Comparison of ENCODE assay signal across 22 mouse cellular contexts in genomic region chr12:95171051-95171450, GRCm38 (mm10).
DNase-seq lines count a peak whose midpoint lies in the region; ATAC-seq and TF ChIP-seq lines count a peak whose summit lies in the region.
"Had no signal": no experiment of that assay in that cellular context is flagged by ENCODE, and none has a peak within 500 bp of the region (broad histone marks: within the 10 kb centered on the region; RNA-seq: fewer than 3 reads in every experiment).

No protein-coding gene starts in this region.

- peak; percentile 78 for ATAC-seq in forebrain, postnatal 0 days
- ATAC-seq: inflammation-experienced regulatory T-cells, adult 6 months had no signal

- H3K27me3 ChIP-seq in forebrain, postnatal 0 days (ENCODE audit: insufficient read depth, low read length) = no peaks in the 10 kb centered on the region
- H3K27me3 ChIP-seq in forebrain, embryonic 10.5 days (ENCODE audit: poor library complexity, severe bottlenecking) = no peaks in the 10 kb centered on the region
- H3K27me3 ChIP-seq: embryonic facial prominence, embryonic 12.5 days; hindbrain, embryonic 12.5 days; midbrain, embryonic 12.5 days; neural tube, embryonic 13.5 days had no signal

- no peak for TF ChIP-seq CTCF in forebrain, postnatal 0 days (IDR thresholded peaks at IDR 0.05; ENCODE audit: low read depth)
- TF ChIP-seq CTCF in brain, embryonic 14.5 days (IDR thresholded peaks at IDR 0.05; ENCODE audit: borderline replicate concordance, extremely low read depth, insufficient read depth, insufficient read length) = no peak
- TF ChIP-seq CTCF in layer of hippocampus, adult 2 months (conservative IDR thresholded peaks at IDR 0.05) = no peak

- no peak overlapping the region for H3K4me2 ChIP-seq in forebrain, postnatal 0 days (ENCODE audit: low read depth)
- H3K4me2 ChIP-seq: embryonic facial prominence, embryonic 12.5 days; hindbrain, embryonic 12.5 days; liver, embryonic 11.5 days; lung, embryonic 14.5 days; midbrain, embryonic 12.5 days; neural tube, embryonic 13.5 days had no signal

- DNase-seq in forebrain, postnatal 0 days = peak; percentile 72
- no peak for DNase-seq in forebrain, embryonic 10.5 days (ENCODE audit: extremely low spot score, low spot score)
- peak; percentile 66 for DNase-seq in brain, embryonic 14.5 days (ENCODE audit: low read depth)
- DNase-seq in layer of hippocampus, adult 2 months (ENCODE audit: low spot score in 2 of 2) = peak; percentile 62 to 69
- peak; percentile 22 to 50 for DNase-seq in right cerebral cortex, postnatal 10 days (ENCODE audit: low spot score in 2 of 2)
- DNase-seq in gastrocnemius, postnatal 36 days = no peak
- DNase-seq in heart, postnatal 14 days = no peak
- DNase-seq: adrenal gland, postnatal 10 days; cerebellum, adult 8-10 months; gastrocnemius, postnatal 25 days; kidney, postnatal 4 days; lung, postnatal 4 days; spleen, adult 18-20 months; thymus, postnatal 14 days had no signal

- no peak overlapping the region for H3K9ac ChIP-seq in forebrain, postnatal 0 days
- H3K9ac ChIP-seq: embryonic facial prominence, embryonic 12.5 days; hindbrain, embryonic 12.5 days; lung, embryonic 14.5 days; midbrain, embryonic 12.5 days; neural tube, embryonic 13.5 days had no signal

- intact Hi-C loops in gastrocnemius, postnatal 36 days (cut with DNase I) = no loop called here
- intact Hi-C loops in heart, postnatal 14 days (cut with DNase I) = no loop called here

- WGBS in forebrain, postnatal 0 days = 50% methylated on average over 2 of the region's 2 CpGs
- 78% methylated on average over 2 of the region's 2 CpGs for WGBS in forebrain, embryonic 10.5 days

- TF ChIP-seq POLR2A in brain, embryonic 14.5 days (IDR thresholded peaks at IDR 0.05; ENCODE audit: borderline replicate concordance, extremely low read depth, insufficient read depth, insufficient read length, poor library complexity, severe bottlenecking) = no peak

- no peaks in the 10 kb centered on the region for H3K9me3 ChIP-seq in forebrain, postnatal 0 days (ENCODE audit: low read length)
- no peaks in the 10 kb centered on the region for H3K9me3 ChIP-seq in forebrain, embryonic 10.5 days
- H3K9me3 ChIP-seq: embryonic facial prominence, embryonic 12.5 days; hindbrain, embryonic 12.5 days; limb, embryonic 10.5 days; midbrain, embryonic 12.5 days; neural tube, embryonic 13.5 days had no signal

- no peak overlapping the region for H3K27ac ChIP-seq in forebrain, postnatal 0 days (ENCODE audit: low read depth, low read length)
- no peak overlapping the region for H3K27ac ChIP-seq in forebrain, embryonic 10.5 days
- H3K27ac ChIP-seq in layer of hippocampus, adult 2 months = 0 out of 2 replicates have a peak overlapping the region, but pooled peaks have one; percentile 5
- H3K27ac ChIP-seq: embryonic facial prominence, embryonic 12.5 days; hindbrain, embryonic 12.5 days; limb, embryonic 10.5 days; midbrain, embryonic 12.5 days; neural tube, embryonic 13.5 days had no signal

- no peaks in the 10 kb centered on the region for H3K4me1 ChIP-seq in forebrain, postnatal 0 days (ENCODE audit: insufficient read depth)
- no peaks in the 10 kb centered on the region for H3K4me1 ChIP-seq in forebrain, embryonic 10.5 days
- H3K4me1 ChIP-seq: embryonic facial prominence, embryonic 12.5 days; hindbrain, embryonic 12.5 days; limb, embryonic 10.5 days; midbrain, embryonic 12.5 days; neural tube, embryonic 13.5 days had no signal

- no peaks in the 10 kb centered on the region for H3K36me3 ChIP-seq in forebrain, postnatal 0 days (ENCODE audit: insufficient read depth)
- H3K36me3 ChIP-seq in forebrain, embryonic 10.5 days (replicated peaks) = no peaks in the 10 kb centered on the region
- H3K36me3 ChIP-seq: embryonic facial prominence, embryonic 12.5 days; hindbrain, embryonic 12.5 days; limb, embryonic 10.5 days; midbrain, embryonic 12.5 days; neural tube, embryonic 13.5 days had no signal

- no peak overlapping the region for H3K4me3 ChIP-seq in forebrain, postnatal 0 days (ENCODE audit: low read depth, low read length)
- no peak overlapping the region for H3K4me3 ChIP-seq in forebrain, embryonic 10.5 days
- H3K4me3 ChIP-seq in layer of hippocampus, adult 2 months = no peak overlapping the region
- H3K4me3 ChIP-seq: embryonic facial prominence, embryonic 12.5 days; hindbrain, embryonic 12.5 days; limb, embryonic 10.5 days; midbrain, embryonic 12.5 days; neural tube, embryonic 13.5 days had no signal

Comparison
In these comparisons a context has a peak if more than half of its experiments do, and no peak if none do; other contexts are left out.
1. DNase-seq: peak in forebrain, postnatal 0 days (single experiment), brain, embryonic 14.5 days (single experiment), layer of hippocampus, adult 2 months (2 of 2) and right cerebral cortex, postnatal 10 days (2 of 2); none in forebrain, embryonic 10.5 days (single experiment), gastrocnemius, postnatal 36 days (0 of 2) and heart, postnatal 14 days (0 of 2).